Mouse (Mus musculus): ENCODE measurements at regions not wholly inside any gene's neighbourhood (a gene's known extent, or its start where the extent isn't known, plus 50 kb on each side); places are given as distances from the start of the nearest gene placed in this dataset.

GRCm38 (mm10) chr6:14147370-14147769 lies 276.1 kb upstream of the 2610001J05Rik start:
- Histone ChIP-seq H3K9me3 (no peaks in the 10 kb centered on the region), H3K27ac (no peak overlapping the region), H3K9ac (no peak overlapping the region), H3K36me3 (no peaks in the 10 kb centered on the region), H3K4me1 (no peaks in the 10 kb centered on the region), H3K4me2 (no peak overlapping the region), H3K27me3 (replicated peaks) (no peaks in the 10 kb centered on the region), H3K4me3 (replicated peaks) (no peak overlapping the region)
- ATAC-seq (ENCODE audit: insufficient read depth, low FRiP score, low read depth): no peak

GRCm38 (mm10) chr6:14146394-14146793 lies 275.1 kb upstream of the 2610001J05Rik start:
- no peaks in the 10 kb centered on the region for H3K9me3 ChIP-seq
- no peak overlapping the region for H3K27ac ChIP-seq
- WGBS: 74% methylated on average over 4 of the region's 4 CpGs
- no peak overlapping the region for H3K9ac ChIP-seq
- no peak for ATAC-seq (ENCODE audit: insufficient read depth, low FRiP score, low read depth)
- no peak overlapping the region for H3K4me3 ChIP-seq (replicated peaks)
- H3K4me1 ChIP-seq: no peaks in the 10 kb centered on the region
- H3K27me3 ChIP-seq (replicated peaks): no peaks in the 10 kb centered on the region
- H3K4me2 ChIP-seq: no peak overlapping the region
- no peaks in the 10 kb centered on the region for H3K36me3 ChIP-seq

- no peak for ATAC-seq (ENCODE audit: insufficient read depth, low FRiP score, low read depth)
- no peaks in the 10 kb centered on the region for H3K4me1 ChIP-seq
- no peak overlapping the region for H3K4me3 ChIP-seq (replicated peaks)
- H3K27ac ChIP-seq: no peak overlapping the region
- no peaks in the 10 kb centered on the region for H3K27me3 ChIP-seq (replicated peaks)
- no peak overlapping the region for H3K4me2 ChIP-seq
- H3K36me3 ChIP-seq: no peaks in the 10 kb centered on the region
- WGBS: 81% methylated on average over 8 of the region's 8 CpGs
- H3K9me3 ChIP-seq: no peaks in the 10 kb centered on the region
- H3K9ac ChIP-seq: no peak overlapping the region
Measured at GRCm38 (mm10) chr6:14142107-14142751, 270.9 kb upstream of the 2610001J05Rik start.

- no peak overlapping the region for H3K4me2 ChIP-seq
- no peak overlapping the region for H3K27ac ChIP-seq
- no peaks in the 10 kb centered on the region for H3K36me3 ChIP-seq
- WGBS: 88% methylated on average over 1 of the region's 1 CpGs
- no peaks in the 10 kb centered on the region for H3K27me3 ChIP-seq (replicated peaks)
- no peak overlapping the region for H3K4me3 ChIP-seq (replicated peaks)
- H3K9me3 ChIP-seq: no peaks in the 10 kb centered on the region
- no peak overlapping the region for H3K9ac ChIP-seq
- no peaks in the 10 kb centered on the region for H3K4me1 ChIP-seq
- ATAC-seq (ENCODE audit: insufficient read depth, low FRiP score, low read depth): no peak
Measured at GRCm38 (mm10) chr6:14130392-14131144, 259.2 kb upstream of the 2610001J05Rik start.

GRCm38 (mm10) chr6:14129394-14129793 lies 258.1 kb upstream of the 2610001J05Rik start:
- H3K36me3 ChIP-seq: no peaks in the 10 kb centered on the region
- ATAC-seq (ENCODE audit: insufficient read depth, low FRiP score, low read depth): no peak

GRCm38 (mm10) chr6:14122311-14122710 lies 251.0 kb upstream of the 2610001J05Rik start:
- ATAC-seq (ENCODE audit: insufficient read depth, low FRiP score, low read depth): no peak
- no peaks in the 10 kb centered on the region for H3K9me3 ChIP-seq
- no peak overlapping the region for H3K4me2 ChIP-seq
- H3K27ac ChIP-seq: no peak overlapping the region
- no peaks in the 10 kb centered on the region for H3K36me3 ChIP-seq
- WGBS: 84% methylated on average over 3 of the region's 3 CpGs
- no peaks in the 10 kb centered on the region for H3K4me1 ChIP-seq
- no peak overlapping the region for H3K9ac ChIP-seq
- H3K4me3 ChIP-seq (replicated peaks): no peak overlapping the region
- no peaks in the 10 kb centered on the region for H3K27me3 ChIP-seq (replicated peaks)

More at GRCm38 (mm10) chr6:14129394-14129793, 258.1 kb upstream of the 2610001J05Rik start:
- no peak overlapping the region for H3K27ac ChIP-seq
- H3K9me3 ChIP-seq: no peaks in the 10 kb centered on the region
- no peaks in the 10 kb centered on the region for H3K27me3 ChIP-seq (replicated peaks)
- no peaks in the 10 kb centered on the region for H3K4me1 ChIP-seq
- no peak overlapping the region for H3K4me3 ChIP-seq (replicated peaks)
- no peak overlapping the region for H3K9ac ChIP-seq
- H3K4me2 ChIP-seq: no peak overlapping the region

- H3K9me3 ChIP-seq: no peaks in the 10 kb centered on the region
- no peaks in the 10 kb centered on the region for H3K27me3 ChIP-seq (replicated peaks)
- no peak overlapping the region for H3K9ac ChIP-seq
- no peak overlapping the region for H3K27ac ChIP-seq
- no peak overlapping the region for H3K4me2 ChIP-seq
- no peak overlapping the region for H3K4me3 ChIP-seq (replicated peaks)
- no peaks in the 10 kb centered on the region for H3K4me1 ChIP-seq
- ATAC-seq (ENCODE audit: insufficient read depth, low FRiP score, low read depth): no peak
- 94% methylated on average over 5 of the region's 5 CpGs for WGBS
- no peaks in the 10 kb centered on the region for H3K36me3 ChIP-seq
Measured at GRCm38 (mm10) chr6:14121479-14121878, 250.2 kb upstream of the 2610001J05Rik start.

- H3K9ac ChIP-seq: no peak overlapping the region
- no peak overlapping the region for H3K4me2 ChIP-seq
- no peak for ATAC-seq (ENCODE audit: insufficient read depth, low FRiP score, low read depth)
- H3K4me1 ChIP-seq: no peaks in the 10 kb centered on the region
- H3K36me3 ChIP-seq: no peaks in the 10 kb centered on the region
- H3K9me3 ChIP-seq: no peaks in the 10 kb centered on the region
- H3K27ac ChIP-seq: no peak overlapping the region
- H3K4me3 ChIP-seq (replicated peaks): no peak overlapping the region
- WGBS: 85% methylated on average over 1 of the region's 1 CpGs
- no peaks in the 10 kb centered on the region for H3K27me3 ChIP-seq (replicated peaks)
Measured at GRCm38 (mm10) chr6:14094907-14095306, 223.6 kb upstream of the 2610001J05Rik start.

GRCm38 (mm10) chr6:14081884-14082283 lies 210.6 kb upstream of the 2610001J05Rik start:
- ATAC-seq (ENCODE audit: insufficient read depth, low FRiP score, low read depth): no peak

GRCm38 (mm10) chr6:14063735-14064134 lies 192.4 kb upstream of the 2610001J05Rik start:
- ATAC-seq (ENCODE audit: insufficient read depth, low FRiP score, low read depth): no peak
- no peaks in the 10 kb centered on the region for H3K9me3 ChIP-seq
- no peak overlapping the region for H3K9ac ChIP-seq
- no peaks in the 10 kb centered on the region for H3K27me3 ChIP-seq (replicated peaks)
- no peaks in the 10 kb centered on the region for H3K4me1 ChIP-seq
- no peak overlapping the region for H3K4me2 ChIP-seq
- H3K36me3 ChIP-seq: no peaks in the 10 kb centered on the region
- no peak overlapping the region for H3K4me3 ChIP-seq (replicated peaks)
- H3K27ac ChIP-seq: no peak overlapping the region
- WGBS: 51% methylated on average over 2 of the region's 2 CpGs

More at GRCm38 (mm10) chr6:14081884-14082283, 210.6 kb upstream of the 2610001J05Rik start:
- Histone ChIP-seq H3K4me2 (no peak overlapping the region), H3K4me1 (no peaks in the 10 kb centered on the region), H3K4me3 (replicated peaks) (no peak overlapping the region), H3K27me3 (replicated peaks) (no peaks in the 10 kb centered on the region), H3K36me3 (no peaks in the 10 kb centered on the region), H3K9me3 (no peaks in the 10 kb centered on the region), H3K9ac (no peak overlapping the region), H3K27ac (no peak overlapping the region)
- 39% methylated on average over 1 of the region's 1 CpGs for WGBS

- 74% methylated on average over 5 of the region's 5 CpGs for WGBS
- H3K27ac ChIP-seq: no peak overlapping the region
- no peak for ATAC-seq (ENCODE audit: insufficient read depth, low FRiP score, low read depth)
- no peaks in the 10 kb centered on the region for H3K27me3 ChIP-seq (replicated peaks)
- no peak overlapping the region for H3K4me2 ChIP-seq
- H3K4me3 ChIP-seq (replicated peaks): no peak overlapping the region
- H3K36me3 ChIP-seq: no peaks in the 10 kb centered on the region
- no peak overlapping the region for H3K9ac ChIP-seq
- no peaks in the 10 kb centered on the region for H3K9me3 ChIP-seq
- H3K4me1 ChIP-seq: no peaks in the 10 kb centered on the region
Measured at GRCm38 (mm10) chr6:14046560-14046959, 175.2 kb upstream of the 2610001J05Rik start.

GRCm38 (mm10) chr6:14044654-14045053 lies 173.3 kb upstream of the 2610001J05Rik start:
- peak; percentile 27; the same call in 1 of the 2 replicates for ATAC-seq (ENCODE audit: insufficient read depth, low FRiP score, low read depth)
- Histone ChIP-seq H3K36me3 (no peaks in the 10 kb centered on the region), H3K27me3 (replicated peaks) (no peaks in the 10 kb centered on the region), H3K4me3 (replicated peaks) (no peak overlapping the region), H3K27ac (no peak overlapping the region), H3K9ac (no peak overlapping the region), H3K4me1 (no peaks in the 10 kb centered on the region), H3K9me3 (no peaks in the 10 kb centered on the region), H3K4me2 (no peak overlapping the region)
- 61% methylated on average over 3 of the region's 3 CpGs for WGBS
